Mouse (Mus musculus): Measurements from ENCODE around the gene Nxnl1.
"Not testable (repeated sequence)": the region's sequence is repeated elsewhere in the genome, so short reads cannot be mapped to it uniquely, and the experiment has no call there.

Gene Nxnl1

DNA sequence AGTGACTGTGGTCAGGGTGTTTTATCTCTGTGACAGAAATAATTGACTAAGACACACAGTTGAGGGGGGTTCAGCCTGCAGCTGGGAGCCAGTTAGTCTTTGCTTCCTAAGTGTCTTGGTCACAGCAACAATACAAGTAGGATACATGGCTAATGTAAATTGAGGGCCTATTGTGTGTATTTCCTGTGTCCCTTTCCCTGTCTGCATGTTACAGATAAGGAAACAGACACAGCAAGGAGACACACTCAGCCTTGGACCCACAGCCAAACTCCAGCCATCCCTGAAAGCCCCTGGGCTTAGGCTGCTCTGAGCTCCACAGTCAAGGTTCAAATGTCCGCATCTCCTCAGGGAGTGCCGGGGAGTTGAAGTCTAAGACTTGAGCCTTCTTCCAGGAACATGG lies 11.8 kb downstream of the Nxnl1 start:
- DNase-seq (ENCODE audit: low spot score) = no peak

DNA sequence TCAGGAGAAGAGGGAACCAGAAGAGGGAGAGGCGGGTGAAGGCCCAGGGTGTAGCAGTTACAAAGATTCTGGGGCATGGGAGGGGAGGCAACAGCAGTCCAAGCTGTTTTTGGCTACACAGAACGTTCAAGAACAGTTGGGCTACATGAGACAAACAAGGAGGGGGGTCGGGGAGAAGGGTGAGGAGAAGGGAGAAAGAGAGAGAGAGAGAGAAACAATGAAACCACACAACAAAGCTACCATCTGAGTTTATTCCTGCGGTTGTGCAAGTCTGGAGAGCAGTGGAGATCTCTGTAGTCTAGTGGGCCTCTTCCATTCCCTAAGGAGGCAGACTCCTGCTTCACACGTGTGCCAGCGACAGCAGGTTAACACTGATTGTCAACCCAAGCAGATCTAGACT lies 12.4 kb downstream of the Nxnl1 start:
- no peak for DNase-seq (ENCODE audit: low spot score)

DNA sequence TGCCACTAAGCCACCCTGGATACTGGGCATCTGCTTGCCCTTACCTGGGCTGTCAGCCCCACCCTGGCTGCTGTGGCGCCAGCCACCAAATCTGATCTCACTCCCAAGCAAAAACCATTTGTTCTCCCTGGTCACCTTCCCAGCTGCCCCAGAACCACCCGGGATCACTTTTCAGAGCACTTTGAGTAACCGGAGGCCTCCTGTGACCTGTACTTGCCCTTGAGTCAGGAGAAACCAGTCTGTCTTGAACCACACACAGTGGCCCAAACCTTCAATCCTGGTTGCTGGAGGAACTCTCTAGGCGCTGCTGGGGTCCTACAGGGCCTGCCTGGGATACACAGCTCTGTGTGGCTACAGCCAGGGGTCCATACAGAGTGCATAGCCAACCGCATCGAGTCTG lies 13.6 kb downstream of the Nxnl1 start:
- no peak for DNase-seq (ENCODE audit: low spot score)

DNA sequence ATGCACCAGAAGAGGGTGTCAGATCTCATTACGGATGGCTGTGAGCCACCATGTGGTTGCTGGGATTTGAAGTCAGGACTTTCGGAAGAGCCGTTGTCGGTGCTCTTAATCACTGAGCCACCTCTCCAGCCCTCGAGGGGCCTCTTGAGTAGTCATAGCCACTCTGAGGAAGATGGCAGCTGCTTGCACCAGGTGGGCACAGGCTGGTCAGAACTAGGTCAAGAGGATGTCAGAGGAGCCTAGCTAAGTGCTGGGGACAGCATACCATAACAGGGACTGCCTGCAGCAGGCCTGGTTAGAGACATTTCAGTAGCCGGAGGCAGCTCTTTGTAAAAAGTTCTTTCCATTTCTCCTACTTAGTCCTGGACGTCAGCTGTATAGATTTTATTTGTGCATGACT lies 15.6 kb downstream of the Nxnl1 start:
- DNase-seq (ENCODE audit: low spot score) = no peak

DNA sequence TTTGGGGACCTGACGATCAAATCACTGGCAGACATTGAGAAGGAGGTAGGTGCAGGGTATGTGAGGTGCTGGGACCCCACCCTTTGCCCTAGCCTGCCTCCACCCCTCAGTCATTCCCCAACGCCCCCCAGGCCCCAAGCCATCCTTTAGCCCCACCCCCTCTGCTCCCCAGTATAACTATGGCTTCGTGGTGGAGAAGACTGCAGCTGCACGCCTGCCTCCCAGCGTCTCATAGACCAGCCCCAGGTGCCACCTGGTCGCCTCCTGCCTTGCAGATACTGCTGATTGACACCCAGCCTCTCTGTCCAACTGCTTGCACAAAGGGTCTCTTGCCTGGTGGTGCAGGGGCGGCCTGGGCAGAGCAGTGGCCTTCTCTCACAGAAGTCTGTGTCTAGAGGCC lies 18.8 kb downstream of the Nxnl1 start:
- DNase-seq (ENCODE audit: low spot score) = no peak

DNA sequence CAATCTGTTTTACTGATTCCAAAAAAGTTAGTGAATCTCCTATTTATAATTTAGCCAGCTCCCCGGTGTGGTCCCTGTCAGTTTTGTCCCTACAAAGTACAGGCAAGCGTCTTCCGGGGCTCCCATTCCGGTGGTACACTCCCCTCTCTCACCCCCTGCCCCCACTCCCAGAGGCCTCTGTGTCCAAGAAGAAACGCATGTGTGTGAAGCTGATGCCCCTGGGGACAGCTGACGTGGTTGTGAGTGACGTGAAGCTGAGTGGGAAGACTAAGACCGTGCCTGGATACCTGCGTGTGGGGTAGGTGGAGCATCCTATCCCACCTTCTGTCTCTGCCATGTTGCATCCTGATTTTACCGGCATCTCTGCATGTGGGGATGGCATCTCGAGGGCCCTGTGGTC lies 21.3 kb downstream of the Nxnl1 start:
- DNase-seq (ENCODE audit: low spot score) = no peak

DNA sequence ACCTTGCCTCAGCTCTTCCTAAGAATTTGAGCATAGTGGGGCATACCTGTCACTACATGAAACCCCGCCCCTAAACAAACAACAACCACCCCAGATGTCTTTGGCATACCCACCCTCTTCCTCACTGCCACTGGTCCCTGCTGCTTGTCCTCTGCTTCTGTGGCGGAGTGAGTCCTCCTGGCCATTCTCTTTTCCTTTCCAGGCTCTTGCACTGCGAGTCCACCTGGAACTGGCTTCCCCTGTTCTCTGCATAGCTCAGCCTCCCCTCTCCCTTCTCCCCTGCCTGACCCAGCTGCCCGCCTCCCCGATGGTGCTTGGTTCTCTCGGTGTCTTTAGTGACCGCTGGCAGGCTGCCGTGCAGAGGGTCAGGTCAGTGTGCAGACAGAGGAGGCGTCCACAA lies 22.6 kb downstream of the Nxnl1 start:
- no peak for DNase-seq (ENCODE audit: low spot score)

DNA sequence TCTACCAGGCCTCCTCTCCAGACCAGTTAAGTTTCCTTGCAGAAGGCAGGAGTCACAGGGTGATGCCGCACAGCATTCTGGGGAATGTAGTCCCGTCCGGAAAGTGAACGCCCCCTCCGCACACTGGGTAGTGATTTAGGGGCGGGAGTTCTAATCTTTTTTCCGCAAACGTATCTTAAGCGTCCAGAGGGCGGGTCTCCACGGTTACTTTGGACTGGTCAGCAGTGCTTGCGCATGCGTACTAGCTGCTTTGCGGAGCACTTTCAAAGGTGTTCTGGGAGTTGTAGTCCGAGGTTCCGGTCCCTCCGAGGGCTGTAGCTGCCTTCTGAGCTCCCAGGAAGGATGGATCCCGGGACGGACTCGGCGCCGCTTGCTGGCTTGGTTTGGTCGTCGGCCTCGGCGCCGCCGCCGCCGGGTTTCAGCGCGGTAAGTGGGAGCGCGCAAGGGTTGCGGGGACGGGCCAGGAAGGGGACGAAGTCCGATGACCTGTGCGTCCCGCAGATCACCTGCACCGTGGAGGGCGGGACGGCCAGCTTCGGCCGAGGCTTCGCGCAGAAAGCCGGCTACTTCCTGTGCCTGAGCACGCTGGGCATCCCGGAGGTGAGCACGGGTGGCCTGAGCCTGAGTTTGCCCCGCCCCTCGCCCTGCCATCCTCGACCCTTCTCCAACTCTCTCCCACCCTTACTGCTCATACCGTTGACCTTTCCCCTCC lies 23.6 kb downstream of the Nxnl1 start, which contains the start of gene Mvb12a:
Mvb12a (plus strand) TSS at position 291 of the 712 bp plus-strand sequence.
- peak; percentile 71 for DNase-seq (ENCODE audit: low spot score)

DNA sequence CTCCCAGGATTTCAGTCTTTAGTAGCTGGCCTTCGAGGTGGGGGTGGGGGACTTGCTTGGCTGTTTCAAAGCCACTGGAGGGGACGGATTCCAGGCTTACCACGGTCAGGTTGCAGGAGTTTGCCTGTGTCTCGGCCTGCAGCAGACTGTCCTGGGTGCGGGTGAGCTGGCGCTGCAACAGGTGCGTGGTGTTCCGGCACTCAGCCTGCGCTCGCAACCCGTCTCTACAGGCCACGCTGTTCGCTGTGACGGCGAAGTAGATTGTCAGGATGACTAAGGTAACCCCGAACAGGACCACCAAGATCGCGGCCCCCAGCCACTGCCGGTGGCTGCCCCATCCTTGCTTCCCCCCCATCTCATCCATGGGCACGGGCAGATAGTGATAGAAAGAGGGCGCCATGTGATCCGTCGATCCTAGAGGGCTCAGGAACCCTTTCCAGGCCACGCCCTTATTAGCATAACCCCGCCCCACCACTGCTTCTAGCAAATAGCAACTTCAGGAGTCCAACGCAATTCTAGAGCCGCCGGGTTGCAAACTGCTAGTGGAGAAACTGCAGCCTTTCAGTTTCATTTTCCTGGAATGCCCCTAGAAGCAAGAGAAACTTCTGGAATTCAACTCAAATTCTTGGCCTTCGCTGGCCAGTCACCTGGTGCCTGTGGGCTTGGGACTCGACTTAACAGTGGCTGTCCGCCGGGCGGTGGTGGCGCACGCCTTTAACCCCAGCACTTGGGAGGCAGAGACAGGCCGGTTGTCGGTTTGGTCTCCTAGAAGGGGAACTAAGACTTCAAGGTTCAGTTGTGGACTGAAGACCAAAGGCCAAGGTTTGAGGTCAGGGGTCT lies 29.2 kb downstream of the Nxnl1 start, which contains the start of gene Bst2:
Bst2 (minus strand) TSS at position 429 of the 840 bp plus-strand sequence.
- DNase-seq (ENCODE audit: low spot score) = peak; percentile 49

DNA sequence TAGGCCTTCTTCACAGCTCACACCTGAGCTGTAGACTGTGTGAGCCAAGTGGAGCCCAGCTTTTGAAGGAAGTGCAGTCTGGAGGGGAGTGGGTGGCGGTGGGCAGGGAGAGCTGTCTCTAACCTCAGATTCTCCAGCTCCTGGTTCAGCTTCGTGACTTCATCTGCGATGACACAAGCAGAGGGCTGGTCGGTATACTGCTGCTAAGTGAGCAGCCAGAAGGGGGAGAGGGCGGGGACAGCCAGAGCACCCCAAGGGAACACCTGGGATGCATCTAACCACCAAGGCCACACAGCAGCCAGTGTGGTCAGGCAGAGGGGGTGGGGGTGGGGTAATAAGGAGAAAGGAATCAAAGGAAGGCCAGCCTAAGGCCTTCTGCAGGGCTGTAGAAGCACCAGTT lies 30.7 kb downstream of the Nxnl1 start:
- no peak for DNase-seq (ENCODE audit: low spot score)

DNA sequence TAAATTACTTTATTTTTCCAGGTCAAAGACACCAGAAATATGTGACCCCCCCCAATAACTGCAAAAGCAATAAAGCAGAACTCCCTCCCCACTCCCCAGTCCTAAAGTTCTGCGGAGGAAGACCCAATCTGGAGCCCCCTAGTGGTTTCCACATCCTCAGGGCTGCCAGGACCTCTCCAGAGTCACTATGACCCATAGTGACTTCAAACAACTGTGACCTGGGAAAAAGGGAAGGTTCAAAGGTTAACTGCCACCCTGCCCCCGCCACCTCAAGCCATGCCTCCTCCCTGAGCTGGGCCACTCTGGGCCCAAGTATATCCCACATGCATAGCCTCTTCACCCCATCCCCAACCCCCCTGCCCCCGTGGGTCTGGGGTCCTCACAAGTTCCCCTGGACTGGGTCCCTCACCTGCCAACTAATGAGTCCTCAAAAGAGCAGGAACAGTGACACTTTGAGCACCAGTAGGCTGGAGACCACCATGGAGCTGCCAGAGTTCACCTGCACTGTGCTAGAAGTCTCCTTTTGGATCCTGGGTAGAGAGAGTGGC lies 32.1 kb downstream of the Nxnl1 start:
- no peak for DNase-seq (ENCODE audit: low spot score)

DNA sequence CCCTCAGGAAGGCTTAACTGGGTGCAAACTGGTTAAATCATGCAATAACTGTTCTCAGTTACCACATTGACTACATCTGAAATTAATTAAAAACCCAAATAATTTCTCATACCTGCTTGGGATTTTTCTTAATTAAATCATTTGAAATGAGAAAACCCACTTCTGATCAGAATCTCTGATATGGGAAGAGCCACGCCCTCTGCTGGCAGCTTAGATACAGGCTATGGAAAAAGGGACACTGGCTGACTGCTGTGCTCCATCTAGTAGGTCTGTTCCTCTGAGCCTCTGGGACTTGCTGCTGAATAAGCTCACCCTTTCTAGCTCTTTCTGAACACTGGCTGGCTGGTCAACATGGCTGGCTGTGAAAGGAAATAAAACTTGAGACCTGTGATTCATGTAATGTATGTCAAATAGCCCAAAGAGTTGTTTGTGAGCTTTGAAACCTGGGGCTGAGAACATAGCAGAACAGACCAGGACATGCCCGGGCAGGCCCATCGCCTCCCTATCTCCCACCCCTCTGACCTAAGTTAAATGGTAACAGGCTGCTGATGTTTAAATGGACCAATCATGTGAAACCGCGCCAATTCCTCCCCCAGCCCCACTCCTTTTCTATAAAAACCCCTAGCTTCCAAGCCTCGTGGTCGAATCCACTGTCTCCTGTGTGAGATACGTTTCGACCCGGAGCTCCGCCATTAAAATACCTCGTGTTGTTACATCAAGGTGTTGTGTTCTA lies 35.5 kb downstream of the Nxnl1 start:
- DNase-seq (ENCODE audit: low spot score) = not testable (repeated sequence)

DNA sequence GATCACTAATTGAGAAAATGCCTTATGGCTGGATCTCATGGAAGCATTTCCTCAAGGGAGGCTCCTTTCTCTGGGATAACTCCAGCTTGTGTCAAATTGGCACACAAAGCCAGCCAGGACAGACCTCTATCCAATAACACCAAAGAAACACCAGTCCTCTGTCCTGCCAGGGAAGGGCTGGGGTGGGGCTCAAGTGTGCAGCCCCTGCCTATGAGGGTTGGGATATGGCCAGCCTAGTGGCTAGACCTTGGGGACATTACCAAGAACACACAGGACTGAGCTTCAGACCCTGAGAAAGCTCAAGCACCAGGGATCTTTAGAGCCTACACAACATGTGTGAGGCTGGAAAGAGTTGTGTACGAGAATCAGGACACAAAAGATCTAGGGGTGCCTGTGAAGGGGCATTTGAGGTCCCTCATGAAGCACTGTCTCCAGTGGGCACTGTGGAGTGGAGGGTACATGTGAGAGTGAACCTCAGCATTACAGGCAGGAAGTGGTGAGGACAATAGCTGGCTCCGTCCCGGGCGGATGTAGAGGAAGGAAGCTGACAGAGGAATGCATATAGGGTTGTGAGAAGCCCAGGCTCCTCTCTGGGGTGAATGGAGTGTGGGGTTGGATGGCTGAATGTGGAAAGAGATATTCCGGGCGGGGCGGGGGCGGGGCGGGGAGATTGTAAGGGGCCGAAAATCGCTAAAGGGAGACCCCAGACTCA lies 37.9 kb downstream of the Nxnl1 start:
- no peak for DNase-seq (ENCODE audit: low spot score)

DNA sequence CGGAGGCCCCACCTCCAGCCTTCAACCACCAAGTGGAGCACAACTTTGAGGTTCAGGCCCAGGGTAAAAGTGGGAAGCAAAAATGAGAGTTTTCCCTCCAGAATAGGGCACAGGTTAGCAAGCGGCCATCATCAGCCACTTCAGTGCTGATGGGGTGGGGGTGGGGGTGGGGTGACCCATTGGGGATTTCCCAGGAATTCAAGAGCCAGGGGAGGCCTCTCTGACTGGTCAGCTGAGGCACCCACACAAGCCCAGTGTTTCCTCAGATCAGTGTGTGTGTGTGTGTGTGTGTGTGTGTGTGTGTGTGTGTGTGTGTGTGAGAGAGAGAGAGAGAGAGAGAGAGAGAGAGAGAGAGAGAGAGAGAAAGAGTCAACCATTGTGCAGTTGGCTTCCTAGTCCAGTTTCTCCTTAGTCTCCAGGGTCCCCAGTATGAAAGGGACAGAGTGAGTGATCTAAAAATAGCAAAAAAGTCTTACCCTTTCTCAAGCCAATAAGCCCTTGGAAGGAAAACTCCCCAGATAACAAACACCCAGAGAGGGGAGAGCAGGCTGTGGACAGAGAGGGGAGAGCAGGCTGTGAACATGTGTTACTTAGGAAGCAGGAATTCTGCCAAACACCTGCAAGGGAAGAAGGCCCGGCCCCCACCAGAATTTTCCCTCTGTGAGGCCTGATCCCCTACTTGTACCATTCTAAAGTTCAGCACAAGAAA lies 39.1 kb downstream of the Nxnl1 start:
- DNase-seq (ENCODE audit: low spot score) = no peak

DNA sequence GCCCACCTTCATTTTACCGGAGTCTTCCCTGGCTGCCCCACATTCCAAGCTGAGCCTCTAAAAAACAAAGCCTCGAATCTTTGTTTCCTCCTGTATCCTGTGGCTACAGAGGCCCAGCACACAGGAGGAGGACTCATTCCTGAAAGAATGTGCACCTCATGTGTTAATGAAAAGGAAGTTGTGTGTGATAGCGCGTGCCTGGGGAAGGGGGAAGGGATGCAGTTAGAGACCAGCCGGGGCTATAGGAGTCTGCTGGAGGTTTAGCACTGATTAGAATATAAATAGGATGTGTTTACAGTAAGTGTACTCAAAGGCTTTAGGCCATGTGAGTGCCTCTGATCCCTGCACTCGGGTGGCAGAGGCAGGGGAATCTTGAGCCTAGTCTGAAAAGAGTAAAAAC lies 40.1 kb downstream of the Nxnl1 start:
- no peak for DNase-seq (ENCODE audit: low spot score)

DNA sequence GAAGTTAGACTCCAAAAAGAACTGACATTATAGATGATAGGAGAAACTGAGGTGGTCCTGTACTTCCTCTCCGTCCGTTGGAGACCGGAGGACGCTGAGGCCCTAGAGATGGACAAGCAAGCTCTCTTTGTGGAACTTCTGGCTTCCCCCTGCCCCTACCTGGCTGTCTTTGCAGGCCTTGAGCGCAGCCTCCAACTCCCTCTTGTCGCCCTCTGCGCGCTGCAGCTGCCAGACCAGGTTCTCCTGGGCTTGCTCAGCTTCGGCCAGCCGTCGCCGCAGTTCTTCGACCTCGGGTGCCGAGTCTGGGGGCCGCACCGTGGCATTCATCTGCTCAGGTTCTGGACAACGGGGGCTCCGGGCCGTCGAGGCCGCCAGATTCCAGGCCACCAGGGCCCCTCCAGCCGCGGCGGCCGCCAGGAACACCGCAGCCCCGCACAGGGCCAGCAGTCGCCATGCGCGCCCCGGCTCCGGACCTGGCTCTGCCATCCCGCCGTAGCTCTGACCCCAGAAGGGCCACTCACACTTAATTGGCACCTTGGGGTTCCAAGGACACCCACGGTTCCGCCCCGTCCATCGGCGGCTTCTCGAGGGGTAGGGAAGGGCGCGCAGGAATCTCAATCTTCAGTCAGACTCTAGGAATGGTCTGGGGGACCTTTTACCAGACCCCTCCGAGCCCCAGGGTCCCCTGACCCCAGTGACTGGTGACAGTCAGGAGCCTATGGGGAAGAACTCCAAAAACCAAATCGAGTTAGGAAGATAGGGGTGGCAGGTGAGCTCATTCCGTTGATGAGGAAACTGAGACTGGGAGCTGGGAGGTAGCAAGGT lies 41.0 kb downstream of the Nxnl1 start, which contains the start of gene Ccdc194:
Ccdc194 (minus strand) TSS at position 486 of the 825 bp plus-strand sequence.
- DNase-seq (ENCODE audit: low spot score) = no peak

DNA sequence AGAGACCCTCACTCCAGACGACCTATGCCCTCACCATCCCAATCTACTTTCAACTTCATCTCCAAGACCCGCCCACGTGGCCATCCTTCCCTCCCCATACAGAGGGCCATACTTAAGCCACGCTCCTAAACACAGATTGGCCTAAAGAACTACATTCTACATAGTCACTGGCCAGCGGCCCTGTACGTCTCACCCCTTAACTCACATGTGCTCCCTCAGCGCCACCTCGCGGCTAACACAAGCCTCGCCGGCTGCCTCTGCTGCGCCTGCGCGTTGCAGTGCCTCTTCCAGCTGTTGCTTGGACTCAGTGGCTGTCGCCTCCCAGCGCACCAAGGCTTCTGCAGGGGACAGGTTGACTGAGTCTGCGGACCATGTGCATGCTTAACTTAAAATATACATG lies 44.8 kb downstream of the Nxnl1 start:
- peak; percentile 93 for DNase-seq (ENCODE audit: low spot score)

DNA sequence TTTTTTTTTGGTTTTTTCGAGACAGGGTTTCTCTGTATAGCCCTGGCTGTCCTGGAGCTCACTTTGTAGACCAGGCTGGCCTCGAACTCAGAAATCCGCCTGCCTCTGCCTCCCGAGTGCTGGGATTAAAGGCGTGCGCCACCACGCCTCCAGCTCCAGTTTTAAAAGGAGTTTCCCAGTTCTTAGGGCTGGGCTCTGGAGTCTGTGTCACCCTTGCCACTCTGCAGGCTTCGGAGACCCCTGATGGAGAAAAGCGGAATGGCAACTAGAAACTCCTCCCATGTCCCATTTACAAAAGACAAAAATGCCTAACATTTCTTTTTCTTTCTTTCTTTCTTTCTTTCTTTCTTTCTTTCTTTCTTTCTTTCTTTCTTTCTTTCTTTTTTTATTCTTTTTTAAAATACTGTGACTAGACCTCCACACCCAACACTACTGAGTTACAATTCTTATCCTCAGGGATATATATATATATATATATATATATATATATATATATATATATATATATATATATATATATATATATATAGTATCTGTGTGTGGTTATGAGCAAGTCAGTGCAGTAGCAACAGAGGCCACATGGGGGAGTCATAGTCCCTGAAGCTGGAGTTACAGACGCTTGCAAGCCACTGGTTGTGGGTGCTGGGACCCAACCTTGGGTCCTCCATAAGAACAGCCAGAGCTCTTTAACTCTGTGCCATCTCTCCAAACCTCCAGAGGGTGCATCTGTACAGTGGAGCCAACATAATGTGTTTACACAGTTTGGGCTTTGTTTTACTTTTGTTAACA lies 47.2 kb downstream of the Nxnl1 start:
- DNase-seq (ENCODE audit: low spot score) = not testable (repeated sequence)

DNA sequence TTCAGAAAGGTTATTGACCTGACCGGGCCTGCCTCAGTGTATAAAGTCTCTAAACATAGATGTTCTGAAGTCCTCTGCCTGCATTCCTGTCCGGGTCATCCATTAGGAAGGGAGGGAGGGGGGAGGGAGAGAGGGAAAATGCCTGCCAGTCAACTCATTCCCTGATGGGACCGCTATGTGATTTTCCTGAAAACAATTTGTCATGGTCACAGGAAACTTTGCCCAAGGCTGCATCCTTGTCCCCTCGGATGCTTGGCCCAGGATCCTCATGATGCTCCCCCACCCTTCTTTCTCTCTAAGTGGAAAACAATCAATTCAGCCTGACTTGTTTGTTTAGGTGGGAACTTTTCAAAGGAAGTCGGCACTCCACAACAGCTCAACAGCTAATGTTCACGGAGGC lies 49.6 kb downstream of the Nxnl1 start:
- DNase-seq (ENCODE audit: low spot score) = no peak
